13 mouse cellular contexts compared by ENCODE assay signal in genomic region chr2:71527323-71528013, GRCm38 (mm10). TPM values are rescaled to one million over a fixed set of nuclear protein-coding genes. Genes with fewer than 3 reads are reported as not detected.
DNase-seq lines count a peak whose midpoint lies in the region; ATAC-seq and TF ChIP-seq lines count a peak whose summit lies in the region.
"Had no signal": no experiment of that assay in that cellular context is flagged by ENCODE, and none has a peak within 500 bp of the region (broad histone marks: within the 10 kb centered on the region; RNA-seq: fewer than 3 reads in every experiment).

No protein-coding gene starts in this region.

- TF ChIP-seq CTCF in midbrain, postnatal 0 days (IDR thresholded peaks at IDR 0.05): no peak
- no peak for TF ChIP-seq CTCF in forebrain, postnatal 0 days (IDR thresholded peaks at IDR 0.05; ENCODE audit: low read depth)

- no peak overlapping the region for H3K4me2 ChIP-seq in midbrain, postnatal 0 days (ENCODE audit: low read depth, low read length, poor library complexity, severe bottlenecking)
- peak overlapping the region; percentile 84 for H3K4me2 ChIP-seq in embryonic facial prominence, embryonic 13.5 days
- peak overlapping the region; percentile 63 for H3K4me2 ChIP-seq in forebrain, postnatal 0 days (ENCODE audit: low read depth)
- 0 out of 2 replicates have a peak overlapping the region, but pooled peaks have one; percentile 10 for H3K4me2 ChIP-seq in stomach, embryonic 14.5 days (replicated peaks; ENCODE audit: low read depth, low read length)
- H3K4me2 ChIP-seq: hindbrain, embryonic 13.5 days; lung, embryonic 14.5 days had no signal

- H3K9me3 ChIP-seq in midbrain, embryonic 10.5 days (replicated peaks): no peaks in the 10 kb centered on the region
- H3K9me3 ChIP-seq in midbrain, postnatal 0 days (ENCODE audit: low read length): no peaks in the 10 kb centered on the region
- no peaks in the 10 kb centered on the region for H3K9me3 ChIP-seq in embryonic facial prominence, embryonic 13.5 days
- H3K9me3 ChIP-seq in forebrain, postnatal 0 days (ENCODE audit: low read length): no peaks in the 10 kb centered on the region
- H3K9me3 ChIP-seq in stomach, embryonic 14.5 days (ENCODE audit: control insufficient read depth, low read depth, low read length): no peaks in the 10 kb centered on the region
- H3K9me3 ChIP-seq: hindbrain, embryonic 13.5 days had no signal

- H3K4me1 ChIP-seq in midbrain, embryonic 10.5 days: peaks cover 29% of the 10 kb centered on the region
- H3K4me1 ChIP-seq in midbrain, postnatal 0 days (ENCODE audit: insufficient read depth, low read length): 0 out of 2 replicates have a peak, but pooled peaks cover 5% of the 10 kb centered on the region
- peaks cover 28% of the 10 kb centered on the region for H3K4me1 ChIP-seq in embryonic facial prominence, embryonic 13.5 days
- peaks cover 3% of the 10 kb centered on the region; the same call in 1 of the 2 replicates for H3K4me1 ChIP-seq in forebrain, postnatal 0 days (ENCODE audit: insufficient read depth)
- H3K4me1 ChIP-seq in stomach, embryonic 14.5 days (ENCODE audit: control insufficient read depth, insufficient read depth, low read length): peaks cover 4% of the 10 kb centered on the region; the same call in 1 of the 2 replicates

- H3K27ac ChIP-seq in midbrain, embryonic 10.5 days (replicated peaks): no peak overlapping the region
- H3K27ac ChIP-seq in midbrain, postnatal 0 days (ENCODE audit: low read depth, low read length): no peak overlapping the region
- no peak overlapping the region for H3K27ac ChIP-seq in embryonic facial prominence, embryonic 13.5 days
- peak overlapping the region; percentile 92 for H3K27ac ChIP-seq in forebrain, postnatal 0 days (ENCODE audit: low read depth, low read length)
- no peak overlapping the region for H3K27ac ChIP-seq in stomach, embryonic 14.5 days (ENCODE audit: low read length)
- H3K27ac ChIP-seq: hindbrain, embryonic 13.5 days had no signal

- 1% methylated on average over 24 of the region's 24 CpGs for WGBS in midbrain, embryonic 10.5 days
- WGBS in midbrain, postnatal 0 days: 2% methylated on average over 24 of the region's 24 CpGs
- WGBS in embryonic facial prominence, embryonic 13.5 days: 3% methylated on average over 24 of the region's 24 CpGs
- WGBS in forebrain, postnatal 0 days: 6% methylated on average over 24 of the region's 24 CpGs
- 4% methylated on average over 24 of the region's 24 CpGs for WGBS in stomach, embryonic 14.5 days

- H3K36me3 ChIP-seq in midbrain, embryonic 10.5 days: no peaks in the 10 kb centered on the region
- no peaks in the 10 kb centered on the region for H3K36me3 ChIP-seq in midbrain, postnatal 0 days (ENCODE audit: insufficient read depth, low read length)
- H3K36me3 ChIP-seq in embryonic facial prominence, embryonic 13.5 days: no peaks in the 10 kb centered on the region
- no peaks in the 10 kb centered on the region for H3K36me3 ChIP-seq in forebrain, postnatal 0 days (ENCODE audit: insufficient read depth)
- H3K36me3 ChIP-seq in stomach, embryonic 14.5 days (ENCODE audit: control insufficient read depth, insufficient read depth, low read length): no peaks in the 10 kb centered on the region
- H3K36me3 ChIP-seq: hindbrain, embryonic 13.5 days had no signal

- no peak overlapping the region for H3K4me3 ChIP-seq in midbrain, embryonic 10.5 days
- no peak overlapping the region for H3K4me3 ChIP-seq in midbrain, postnatal 0 days (ENCODE audit: low read depth, low read length)
- peak overlapping the region; percentile 11 for H3K4me3 ChIP-seq in embryonic facial prominence, embryonic 13.5 days
- peak overlapping the region; percentile 47 for H3K4me3 ChIP-seq in forebrain, postnatal 0 days (ENCODE audit: low read depth, low read length)
- H3K4me3 ChIP-seq in stomach, embryonic 14.5 days (ENCODE audit: low read depth, low read length): peak overlapping the region; percentile 11; the same call in 1 of the 2 replicates
- H3K4me3 ChIP-seq: hindbrain, embryonic 13.5 days had no signal

- peaks cover 100% of the 10 kb centered on the region for H3K27me3 ChIP-seq in midbrain, embryonic 10.5 days (ENCODE audit: low read depth, poor library complexity, severe bottlenecking)
- peaks cover 88% of the 10 kb centered on the region for H3K27me3 ChIP-seq in midbrain, postnatal 0 days (ENCODE audit: insufficient read depth, low read length)
- peaks cover 96% of the 10 kb centered on the region for H3K27me3 ChIP-seq in embryonic facial prominence, embryonic 13.5 days
- H3K27me3 ChIP-seq in forebrain, postnatal 0 days (ENCODE audit: insufficient read depth, low read length): peaks cover 44% of the 10 kb centered on the region
- H3K27me3 ChIP-seq in stomach, embryonic 14.5 days (ENCODE audit: control insufficient read depth, insufficient read depth, low read length): peaks cover 76% of the 10 kb centered on the region

- peak; percentile 56 for DNase-seq in midbrain, embryonic 10.5 days (ENCODE audit: low spot score)
- no peak for DNase-seq in midbrain, postnatal 0 days (ENCODE audit: low spot score)
- peak; percentile 63 for DNase-seq in forebrain, postnatal 0 days
- no peak for DNase-seq in ovary, postnatal 14 days (ENCODE audit: low spot score)
- no peak for DNase-seq in gastrocnemius, postnatal 10 days
- DNase-seq in right cerebral cortex, postnatal 36 days (ENCODE audit: low spot score in 2 of 2): no peak
- DNase-seq: cerebellum, postnatal 25 days; kidney, postnatal 14 days; lung, embryonic 14.5 days; right cerebral cortex, adult 18-20 months had no signal

- ATAC-seq in midbrain, postnatal 0 days (ENCODE audit: low FRiP score): no peak
- ATAC-seq in embryonic facial prominence, embryonic 13.5 days (ENCODE audit: insufficient number of reproducible peaks, insufficient read depth, low FRiP score, low TSS enrichment, low read depth): no peak
- ATAC-seq in forebrain, postnatal 0 days: no peak
- no peak for ATAC-seq in stomach, embryonic 14.5 days (ENCODE audit: insufficient number of reproducible peaks, insufficient read depth, low FRiP score, low read depth)

- no peak overlapping the region for H3K9ac ChIP-seq in midbrain, postnatal 0 days (replicated peaks; ENCODE audit: low read length, poor library complexity, severe bottlenecking)
- no peak overlapping the region for H3K9ac ChIP-seq in embryonic facial prominence, embryonic 13.5 days
- H3K9ac ChIP-seq in forebrain, postnatal 0 days: peak overlapping the region; percentile 51
- no peak overlapping the region for H3K9ac ChIP-seq in stomach, embryonic 14.5 days (replicated peaks; ENCODE audit: low read depth, low read length)
- H3K9ac ChIP-seq: hindbrain, embryonic 13.5 days; lung, embryonic 14.5 days had no signal

RNA-seq across cellular contexts. Expression of gene Dlx1, which starts 0.4 kb away (rescaled TPM):
- 12.2 and 22.4 TPM in 2 replicates for polyA plus RNA-seq in midbrain, embryonic 10.5 days (2016; fragmentation: Nextera tagmentation; extraction: Ambion mirVana)
- total RNA-seq in midbrain, postnatal 0 days (2014; rRNA removed): 2.8 and 8.8 TPM in 2 replicates
- 10.5 and 25.5 TPM in 2 replicates for polyA plus RNA-seq in midbrain, postnatal 0 days (2015; fragmentation: Nextera tagmentation; extraction: Ambion mirVana)
- polyA plus RNA-seq in embryonic facial prominence, embryonic 13.5 days (2015; fragmentation: Nextera tagmentation; extraction: Ambion mirVana): 15.1 and 18.3 TPM in 2 replicates
- 73.5 and 80.2 TPM in 2 replicates for total RNA-seq in forebrain, postnatal 0 days (2014; rRNA removed)
- polyA plus RNA-seq in forebrain, postnatal 0 days (2015; fragmentation: Nextera tagmentation; extraction: Ambion mirVana): 105 and 139 TPM in 2 replicates
- 10.8 and 11.3 TPM in 2 replicates for polyA plus RNA-seq in stomach, embryonic 14.5 days (2014; fragmentation: Nextera tagmentation; extraction: Ambion mirVana)
- under 1 TPM; 0.23 to 0.54 TPM for total RNA-seq in gastrocnemius, postnatal 10 days (2021)
- polyA plus RNA-seq: lung, embryonic 14.5 days had no signal

RNA-seq across cellular contexts. Expression of gene Dlx2, which starts 19.1 kb away (rescaled TPM):
- polyA plus RNA-seq in midbrain, embryonic 10.5 days (2016; fragmentation: Nextera tagmentation; extraction: Ambion mirVana): 6.2 and 9.2 TPM in 2 replicates
- total RNA-seq in midbrain, postnatal 0 days (2014; rRNA removed): 0.38 and 1.2 TPM in 2 replicates
- polyA plus RNA-seq in midbrain, postnatal 0 days (2015; fragmentation: Nextera tagmentation; extraction: Ambion mirVana): 3.1 and 8.4 TPM in 2 replicates
- 7.8 and 10.0 TPM in 2 replicates for polyA plus RNA-seq in embryonic facial prominence, embryonic 13.5 days (2015; fragmentation: Nextera tagmentation; extraction: Ambion mirVana)
- total RNA-seq in forebrain, postnatal 0 days (2014; rRNA removed): 19.3 and 28.1 TPM in 2 replicates
- polyA plus RNA-seq in forebrain, postnatal 0 days (2015; fragmentation: Nextera tagmentation; extraction: Ambion mirVana): 40.0 and 43.1 TPM in 2 replicates
- 6.4 and 6.9 TPM in 2 replicates for polyA plus RNA-seq in stomach, embryonic 14.5 days (2014; fragmentation: Nextera tagmentation; extraction: Ambion mirVana)
- total RNA-seq in gastrocnemius, postnatal 10 days (2021): under 1 TPM in 1 of 2 experiments, not detected in 1; 0.09 TPM

Comparison
In these comparisons a context has a peak if more than half of its experiments do, and no peak if none do; other contexts are left out.
1. DNase-seq: peak in midbrain, embryonic 10.5 days (single experiment) and forebrain, postnatal 0 days (single experiment); none in midbrain, postnatal 0 days (single experiment), ovary, postnatal 14 days (single experiment), gastrocnemius, postnatal 10 days (single experiment) and right cerebral cortex, postnatal 36 days (0 of 2).
2. H3K4me3 ChIP-seq: peak in embryonic facial prominence, embryonic 13.5 days (single experiment), forebrain, postnatal 0 days (single experiment) and stomach, embryonic 14.5 days (single experiment); none in midbrain, embryonic 10.5 days (single experiment) and midbrain, postnatal 0 days (single experiment).